Mouse (Mus musculus): ENCODE measurements around the gene Arid5b.

The Arid5b gene

DNA sequence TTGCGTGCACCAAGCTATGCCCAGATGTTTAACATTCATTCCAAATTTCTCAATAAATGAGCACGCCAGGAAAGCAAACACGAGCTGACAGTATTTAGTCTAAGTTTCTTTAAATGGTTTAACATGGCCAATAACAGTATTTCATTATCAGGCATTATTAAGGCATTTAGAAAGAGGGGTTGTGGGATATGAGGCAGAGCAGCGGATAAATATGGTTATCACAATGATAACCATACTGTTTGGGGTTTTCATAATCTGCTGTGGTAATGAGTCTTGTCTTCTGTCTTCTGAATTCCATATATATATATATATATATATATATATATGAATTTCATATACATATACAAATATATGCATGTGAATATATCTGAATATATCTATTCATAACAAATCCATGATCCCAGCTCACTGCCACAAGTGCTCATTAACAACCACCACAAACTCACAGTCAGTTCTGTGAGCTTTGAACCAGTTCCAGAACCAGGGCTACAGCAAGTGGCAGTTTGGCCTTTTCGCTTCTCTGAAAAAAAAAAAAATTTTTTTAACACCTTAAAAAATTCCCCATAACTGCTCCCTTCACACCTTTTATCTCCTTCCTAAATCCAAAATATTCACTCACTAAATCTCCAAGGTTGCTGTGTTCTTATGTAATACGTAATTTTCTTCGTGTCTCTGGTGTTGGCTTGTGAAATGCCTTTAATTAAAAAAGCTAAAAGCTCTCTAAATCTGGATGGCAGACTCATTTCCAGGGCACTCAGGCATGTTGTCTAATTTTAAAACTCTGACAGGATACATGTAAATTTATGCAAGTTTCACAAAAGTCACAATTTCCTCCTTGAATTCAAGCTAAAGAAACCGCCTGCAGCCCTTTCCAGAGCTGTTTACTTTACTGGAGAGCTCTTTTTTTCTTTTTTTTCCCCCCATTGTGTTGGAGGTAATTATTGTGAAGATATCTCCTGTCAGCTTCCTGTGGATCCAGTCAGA, 113.5 kb downstream of the Arid5b start:
- DNase-seq (ENCODE audit: low spot score): no peak

DNA sequence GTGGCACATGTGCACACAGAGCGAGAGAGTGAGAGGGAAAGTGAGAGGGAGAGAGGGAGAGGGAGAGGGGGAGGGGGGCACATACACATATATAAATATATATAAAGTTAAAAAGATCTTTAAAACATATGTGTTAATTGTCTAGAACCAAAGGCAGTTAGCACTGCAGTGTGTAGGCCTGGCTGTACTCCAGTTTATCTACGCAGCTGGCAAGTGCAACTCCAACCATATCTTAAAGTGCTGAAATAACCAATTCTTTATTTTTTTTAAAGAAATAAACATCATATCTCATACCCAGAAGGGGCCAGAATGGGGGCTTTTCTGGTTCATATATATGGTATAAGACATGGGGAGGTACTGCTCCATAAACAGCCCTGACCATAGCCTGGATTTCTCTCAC, 114.4 kb downstream of the Arid5b start:
- no peak for DNase-seq (ENCODE audit: low spot score)

GRCm38 (mm10) chr10:68159759-68160158, 118.8 kb downstream of the Arid5b start:
- DNase-seq (ENCODE audit: low spot score): no peak

- DNase-seq (ENCODE audit: low spot score): no peak
These were observed 120.0 kb downstream of the Arid5b start for GRCm38 (mm10) chr10:68158555-68158954.

- no peak for DNase-seq (ENCODE audit: low spot score)
These were observed 121.0 kb downstream of the Arid5b start for GRCm38 (mm10) chr10:68157511-68157910.

DNA sequence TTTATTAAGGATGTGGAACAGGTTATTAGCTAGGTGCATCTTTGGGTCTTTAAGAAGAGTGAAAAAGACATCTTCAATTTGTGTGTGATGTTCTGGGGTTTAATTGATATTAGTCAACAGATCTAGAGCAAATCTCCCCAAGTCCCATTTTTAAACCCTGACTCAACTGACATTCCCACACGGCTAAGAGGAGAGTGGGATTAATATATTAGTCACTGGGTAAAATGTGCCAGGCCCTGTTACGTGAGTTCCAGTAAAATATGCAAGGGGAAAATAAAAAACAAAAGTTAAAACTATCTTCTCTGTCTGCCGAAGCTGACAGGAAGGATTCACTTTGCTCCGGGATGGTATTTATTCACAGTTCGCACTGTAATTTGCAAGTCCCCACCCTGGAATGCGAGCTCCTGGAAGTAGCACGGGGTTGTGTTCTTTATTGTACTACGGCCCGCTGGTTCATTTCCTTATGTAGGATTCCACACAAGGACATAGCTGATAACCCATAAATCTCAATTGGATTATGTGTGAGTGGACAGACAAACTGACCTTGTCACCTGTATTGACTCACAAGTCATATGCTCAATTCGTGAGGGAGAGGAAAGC, 121.8 kb downstream of the Arid5b start:
- DNase-seq (ENCODE audit: low spot score): no peak

GRCm38 (mm10) chr10:68156159-68156558, 122.4 kb downstream of the Arid5b start:
- no peak for DNase-seq (ENCODE audit: low spot score)

DNA sequence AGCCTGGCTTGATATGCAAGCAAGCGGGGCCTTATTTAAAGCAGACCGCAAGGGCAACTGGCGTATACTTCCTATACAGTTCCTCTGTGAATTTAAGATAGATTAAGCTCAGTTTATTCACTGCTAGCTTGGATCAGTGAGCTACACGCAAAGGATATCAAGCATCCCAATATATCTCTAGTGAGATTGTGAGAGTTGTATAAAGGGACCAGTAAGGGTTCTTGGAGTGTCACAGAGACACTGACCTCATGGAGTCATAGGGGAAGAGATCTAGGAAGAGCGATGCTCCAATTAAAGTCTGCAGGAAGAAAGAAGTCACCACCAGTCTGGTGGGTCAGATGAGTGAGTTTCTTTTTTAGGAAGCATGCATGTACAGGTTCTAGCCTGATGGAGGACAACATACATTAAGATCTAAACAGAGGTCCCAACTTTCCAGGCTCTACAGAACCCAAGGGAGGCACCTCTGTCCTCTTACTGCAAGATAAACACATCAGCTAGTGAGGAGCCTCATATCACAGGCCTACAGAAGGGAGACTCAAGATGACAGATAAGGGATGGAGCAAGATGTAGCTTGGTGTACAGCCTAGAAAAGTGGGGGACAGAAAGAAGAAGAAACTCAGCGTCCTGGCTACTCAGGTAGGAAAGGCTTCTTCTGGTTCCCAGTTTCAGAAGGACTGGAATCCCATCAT, 123.0 kb downstream of the Arid5b start:
- DNase-seq (ENCODE audit: low spot score): no peak

- no peak for DNase-seq (ENCODE audit: low spot score)
These were observed 124.3 kb downstream of the Arid5b start for GRCm38 (mm10) chr10:68154046-68154765.

- DNase-seq (ENCODE audit: low spot score): no peak
These were observed 125.0 kb downstream of the Arid5b start for GRCm38 (mm10) chr10:68153344-68154045.

- no peak for DNase-seq (ENCODE audit: low spot score)
These were observed 130.0 kb downstream of the Arid5b start for GRCm38 (mm10) chr10:68148495-68148894.

DNA sequence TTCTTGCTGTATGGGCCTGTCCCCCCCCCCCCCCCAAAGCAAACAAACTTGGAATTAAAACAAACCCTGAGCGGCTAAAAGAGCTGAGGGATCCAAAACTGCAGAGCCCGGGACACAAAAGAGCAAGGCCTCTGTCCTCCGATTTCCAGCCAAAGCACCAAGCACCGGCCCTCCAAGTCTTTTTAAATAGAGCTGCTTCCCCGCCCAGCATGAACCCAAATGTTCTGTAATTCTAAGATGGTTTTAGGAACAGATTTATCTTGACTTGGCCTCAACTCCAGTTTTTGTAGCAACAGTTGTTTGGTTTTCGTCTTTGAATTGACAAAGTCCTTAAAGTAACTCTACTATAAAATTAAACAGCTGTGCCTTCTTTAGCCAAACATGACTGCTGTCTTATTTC, 130.8 kb downstream of the Arid5b start:
- DNase-seq (ENCODE audit: low spot score): no peak

GRCm38 (mm10) chr10:68146842-68147241, 131.7 kb downstream of the Arid5b start:
- DNase-seq (ENCODE audit: low spot score): peak; percentile 78

DNA sequence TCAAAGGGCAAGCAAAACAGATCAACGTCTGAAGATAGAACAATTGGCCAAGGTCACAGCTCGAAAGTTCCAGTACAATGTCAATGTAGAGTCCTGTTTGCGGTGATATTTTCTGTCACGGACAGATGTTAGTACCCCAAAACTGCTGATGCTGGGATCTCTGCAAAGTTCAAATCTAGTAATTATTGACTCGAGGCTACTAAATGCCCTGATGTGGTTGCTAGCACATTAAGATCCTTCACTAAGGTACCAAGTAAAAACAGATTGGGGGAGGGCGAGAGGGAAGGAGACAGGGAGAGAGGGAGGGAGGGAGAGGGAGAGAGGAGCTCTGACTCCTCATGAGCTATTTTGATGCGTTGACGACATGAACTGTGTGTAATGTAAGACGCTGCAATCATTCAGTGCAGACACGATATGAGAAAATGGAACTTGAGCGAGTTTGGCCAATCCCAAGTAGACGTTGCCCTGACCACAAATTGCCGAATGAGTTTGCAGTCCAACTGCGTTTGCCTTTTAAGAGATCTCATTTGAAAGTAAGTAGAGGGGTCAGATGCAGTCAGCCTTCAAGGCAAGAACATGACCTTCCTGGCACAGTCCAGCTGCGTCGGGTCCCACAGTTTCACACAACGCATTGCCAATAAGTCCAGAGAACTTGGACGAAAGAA, 133.1 kb downstream of the Arid5b start:
- no peak for DNase-seq (ENCODE audit: low spot score)

DNA sequence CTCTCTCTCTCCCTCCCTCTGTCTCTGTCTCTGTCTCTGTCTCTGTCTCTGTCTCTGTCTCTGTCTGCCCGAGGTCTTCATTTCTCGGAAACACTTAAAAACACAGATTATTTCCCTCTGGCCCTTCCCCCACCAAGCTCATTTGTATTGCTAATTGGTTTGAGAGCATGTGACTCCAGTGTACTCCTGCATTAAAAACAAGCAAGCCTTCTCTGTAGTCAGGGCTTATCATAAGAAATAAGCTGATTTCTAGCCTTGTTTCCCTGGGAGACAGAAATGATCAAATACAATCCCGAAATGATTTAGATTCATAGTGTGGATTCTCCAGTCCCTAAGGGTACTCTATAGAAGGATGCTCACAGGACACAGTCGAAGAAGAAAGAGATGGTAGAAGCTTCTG, 136.0 kb downstream of the Arid5b start:
- no peak for DNase-seq (ENCODE audit: low spot score)

- no peak for DNase-seq (ENCODE audit: low spot score)
These were observed 137.0 kb downstream of the Arid5b start for GRCm38 (mm10) chr10:68141567-68141966.

DNA sequence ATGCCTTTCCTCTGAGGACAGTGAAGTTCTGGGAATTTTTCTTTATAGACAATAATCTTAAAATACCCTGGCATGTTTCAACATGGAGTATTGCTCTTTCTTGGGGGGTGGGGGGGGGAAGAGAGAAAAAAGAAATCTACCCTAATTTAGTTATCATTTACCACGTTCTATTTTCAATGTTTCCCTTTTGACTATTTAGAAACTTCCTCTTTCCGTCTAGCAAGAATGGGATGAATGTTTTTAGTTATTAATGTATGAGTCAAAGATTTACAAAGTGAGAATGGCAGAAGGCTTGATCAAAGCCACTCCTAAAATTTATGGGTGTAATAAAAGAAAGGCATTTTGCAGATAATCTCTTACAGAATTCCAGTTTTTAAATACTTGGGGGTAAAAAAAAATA, 137.7 kb downstream of the Arid5b start:
- no peak for DNase-seq (ENCODE audit: low spot score)

DNA sequence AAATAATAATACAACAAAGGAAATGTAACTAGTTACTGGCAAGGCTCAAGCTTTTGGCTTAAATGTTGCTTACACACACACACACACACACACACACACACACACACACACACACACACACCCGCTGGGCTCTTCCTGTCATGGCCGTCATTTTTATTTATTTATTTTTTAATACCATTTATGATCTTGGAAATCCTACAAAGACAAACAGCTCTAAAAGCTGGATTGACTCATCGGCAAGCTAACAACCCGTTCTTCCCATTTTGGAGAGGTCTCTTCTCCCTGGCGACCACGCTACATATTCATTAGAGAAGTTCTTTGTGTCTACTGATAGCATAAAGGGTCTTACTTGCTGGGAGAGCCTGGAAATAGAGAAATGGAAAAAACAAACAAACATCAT, 138.2 kb downstream of the Arid5b start:
- no peak for DNase-seq (ENCODE audit: low spot score)

GRCm38 (mm10) chr10:68138123-68138522, 140.4 kb downstream of the Arid5b start:
- no peak for DNase-seq (ENCODE audit: low spot score)

- DNase-seq (ENCODE audit: low spot score): no peak
These were observed 141.2 kb downstream of the Arid5b start for GRCm38 (mm10) chr10:68137151-68137833.

Measured in layer of hippocampus, adult 11-12 months (tissue).